Comparison of ENCODE assay signal across 25 mouse cellular contexts in genomic region chrX:160919022-160919637, GRCm38 (mm10). TPM values are rescaled to one million over a fixed set of nuclear protein-coding genes. Genes with fewer than 3 reads are reported as not detected.
DNase-seq lines count a peak whose midpoint lies in the region; ATAC-seq and TF ChIP-seq lines count a peak whose summit lies in the region.
"Had no signal": no experiment of that assay in that cellular context is flagged by ENCODE, and none has a peak within 500 bp of the region (broad histone marks: within the 10 kb centered on the region; RNA-seq: fewer than 3 reads in every experiment).

No protein-coding gene starts in this region.

- no peaks in the 10 kb centered on the region for H3K27me3 ChIP-seq in liver, embryonic 11.5 days (replicated peaks; ENCODE audit: control insufficient read depth, insufficient read depth, low read length)
- H3K27me3 ChIP-seq in liver, postnatal 0 days (ENCODE audit: insufficient read depth, low read length) = no peaks in the 10 kb centered on the region
- H3K27me3 ChIP-seq in MEL (ENCODE audit: control insufficient read depth in 1 of 2, insufficient read depth in 2 of 2, low read length in 2 of 2) = no peaks in the 10 kb centered on the region
- no peaks in the 10 kb centered on the region; the same call in 1 of the 2 replicates for H3K27me3 ChIP-seq in midbrain, embryonic 11.5 days (ENCODE audit: control insufficient read depth, insufficient read depth, low read length)
- H3K27me3 ChIP-seq: embryonic facial prominence, embryonic 15.5 days had no signal

- no peak for DNase-seq in liver, embryonic 11.5 days (ENCODE audit: low spot score)
- DNase-seq in liver, postnatal 0 days = no peak
- peak; percentile 72 for DNase-seq in MEL (ENCODE audit: low read depth, low spot score)
- DNase-seq in midbrain, embryonic 11.5 days (ENCODE audit: low spot score, missing footprints) = no peak
- no peak for DNase-seq in gastrocnemius, postnatal 25 days
- DNase-seq in adrenal gland, postnatal 4 days (ENCODE audit: low spot score in 2 of 2) = no peak
- DNase-seq: adrenal gland, adult 2 months; adrenal gland, postnatal 10 days; adrenal gland, postnatal 25 days; B cell, adult 2 months; cerebellum, adult 11-12 months; cerebellum, adult 2 months; cerebellum, adult 9-10 months; cerebellum, postnatal 10 days; cerebellum, postnatal 25 days; embryo, embryonic 11 days had no signal

- H3K9me3 ChIP-seq in liver, embryonic 11.5 days (ENCODE audit: control insufficient read depth, low read length) = no peaks in the 10 kb centered on the region
- no peaks in the 10 kb centered on the region for H3K9me3 ChIP-seq in liver, postnatal 0 days (ENCODE audit: low read length)
- no peaks in the 10 kb centered on the region for H3K9me3 ChIP-seq in MEL (replicated peaks; ENCODE audit: insufficient read depth, low read length)
- no peaks in the 10 kb centered on the region for H3K9me3 ChIP-seq in midbrain, embryonic 11.5 days (ENCODE audit: control insufficient read depth, low read length)
- H3K9me3 ChIP-seq: embryonic facial prominence, embryonic 13.5 days; embryonic facial prominence, embryonic 15.5 days; forebrain, embryonic 10.5 days; forebrain, embryonic 12.5 days had no signal

- TF ChIP-seq RAD21 in MEL (IDR thresholded peaks at IDR 0.05; ENCODE audit: low read depth, low read length) = no peak

- TF ChIP-seq CTCF in liver, postnatal 0 days (IDR thresholded peaks at IDR 0.05; ENCODE audit: low read depth) = no peak
- TF ChIP-seq CTCF in MEL (IDR thresholded peaks at IDR 0.05 in 2 of 3, conservative IDR thresholded peaks at IDR 0.05 in 1 of 3; ENCODE audit: control insufficient read depth in 1 of 3, insufficient read depth in 1 of 3, low read depth in 2 of 3, low read length in 3 of 3, poor library complexity in 1 of 3, severe bottlenecking in 1 of 3) = no peak

- WGBS in liver, embryonic 11.5 days = 67% methylated on average over 3 of the region's 3 CpGs
- WGBS in liver, postnatal 0 days (ENCODE audit: insufficient replicate concordance) = 71% methylated on average over 3 of the region's 3 CpGs
- 89% methylated on average over 3 of the region's 3 CpGs for WGBS in midbrain, embryonic 11.5 days

- H3K4me2 ChIP-seq in liver, embryonic 11.5 days = no peak overlapping the region
- H3K4me2 ChIP-seq in liver, postnatal 0 days (ENCODE audit: low read depth, low read length) = no peak overlapping the region
- H3K4me2 ChIP-seq in midbrain, embryonic 11.5 days = no peak overlapping the region
- H3K4me2 ChIP-seq: embryonic facial prominence, embryonic 13.5 days; embryonic facial prominence, embryonic 15.5 days; forebrain, embryonic 12.5 days had no signal

- no peak for TF ChIP-seq EP300 in liver, postnatal 0 days (IDR thresholded peaks at IDR 0.05; ENCODE audit: low read depth)
- peak; percentile 90 to 96 for TF ChIP-seq EP300 in MEL (IDR thresholded peaks at IDR 0.05; ENCODE audit: low read depth in 1 of 2, low read length in 2 of 2)

- no peaks in the 10 kb centered on the region for H3K4me1 ChIP-seq in liver, embryonic 11.5 days (replicated peaks; ENCODE audit: control insufficient read depth, insufficient read depth, low read length)
- H3K4me1 ChIP-seq in liver, postnatal 0 days (ENCODE audit: insufficient read depth) = no peaks in the 10 kb centered on the region
- H3K4me1 ChIP-seq in MEL (ENCODE audit: control insufficient read depth in 1 of 2, insufficient read depth in 2 of 2, low read length in 2 of 2) = peaks cover 0 to 11% of the 10 kb centered on the region in 2 experiments; a peak in 2 of 4 replicates
- H3K4me1 ChIP-seq in midbrain, embryonic 11.5 days (ENCODE audit: control insufficient read depth, insufficient read depth, low read length) = no peaks in the 10 kb centered on the region
- H3K4me1 ChIP-seq: embryonic facial prominence, embryonic 13.5 days; embryonic facial prominence, embryonic 15.5 days; forebrain, embryonic 10.5 days; forebrain, embryonic 12.5 days had no signal

- no peak overlapping the region for H3K4me3 ChIP-seq in liver, embryonic 11.5 days (ENCODE audit: low read depth, low read length)
- H3K4me3 ChIP-seq in liver, postnatal 0 days (ENCODE audit: low read depth, low read length) = no peak overlapping the region
- H3K4me3 ChIP-seq in MEL (ENCODE audit: control insufficient read depth in 1 of 2, insufficient read depth in 1 of 2, low read depth in 2 of 2, low read length in 2 of 2) = no peak overlapping the region
- H3K4me3 ChIP-seq in midbrain, embryonic 11.5 days (ENCODE audit: low read depth, low read length) = no peak overlapping the region
- H3K4me3 ChIP-seq: embryonic facial prominence, embryonic 13.5 days; embryonic facial prominence, embryonic 15.5 days; erythroblast, embryonic 14.5 days; forebrain, embryonic 10.5 days; forebrain, embryonic 12.5 days had no signal

- no peaks in the 10 kb centered on the region for H3K79me2 ChIP-seq in MEL (ENCODE audit: control insufficient read depth, insufficient read depth, low read length, poor library complexity)

- no peak overlapping the region for H3K9ac ChIP-seq in liver, embryonic 11.5 days (ENCODE audit: low read depth, low read length)
- no peak overlapping the region for H3K9ac ChIP-seq in liver, postnatal 0 days (replicated peaks)
- no peak overlapping the region for H3K9ac ChIP-seq in MEL (ENCODE audit: control insufficient read depth, low read depth, low read length, poor library complexity, severe bottlenecking)
- H3K9ac ChIP-seq in midbrain, embryonic 11.5 days (ENCODE audit: low read length) = no peak overlapping the region
- H3K9ac ChIP-seq: embryonic facial prominence, embryonic 13.5 days; embryonic facial prominence, embryonic 15.5 days; forebrain, embryonic 12.5 days had no signal

- no peak for TF ChIP-seq POLR2A in MEL (IDR thresholded peaks at IDR 0.05; ENCODE audit: control insufficient read depth in 1 of 2, insufficient read depth in 1 of 2, low read depth in 1 of 2, low read length in 2 of 2, poor library complexity in 1 of 2)

- no peak overlapping the region for H3K27ac ChIP-seq in liver, embryonic 11.5 days (ENCODE audit: low read depth, low read length)
- no peak overlapping the region for H3K27ac ChIP-seq in liver, postnatal 0 days (ENCODE audit: low read depth)
- H3K27ac ChIP-seq in MEL (ENCODE audit: control insufficient read depth, low read depth, low read length) = peak overlapping the region; percentile 43; the same call in 1 of the 2 replicates
- no peak overlapping the region for H3K27ac ChIP-seq in midbrain, embryonic 11.5 days (ENCODE audit: low read depth, low read length)
- H3K27ac ChIP-seq: embryonic facial prominence, embryonic 13.5 days; embryonic facial prominence, embryonic 15.5 days; forebrain, embryonic 10.5 days; forebrain, embryonic 12.5 days had no signal

- no peaks in the 10 kb centered on the region for H3K36me3 ChIP-seq in liver, embryonic 11.5 days (ENCODE audit: control insufficient read depth, insufficient read depth, low read length)
- H3K36me3 ChIP-seq in liver, postnatal 0 days (replicated peaks; ENCODE audit: insufficient read depth, low read length) = no peaks in the 10 kb centered on the region
- H3K36me3 ChIP-seq in MEL (ENCODE audit: control insufficient read depth in 1 of 2, insufficient read depth in 2 of 2, low read length in 2 of 2) = peaks cover 0 to 15% of the 10 kb centered on the region in 2 experiments; a peak in 2 of 4 replicates
- H3K36me3 ChIP-seq in midbrain, embryonic 11.5 days (ENCODE audit: control insufficient read depth, insufficient read depth, low read length) = no peaks in the 10 kb centered on the region
- H3K36me3 ChIP-seq: embryonic facial prominence, embryonic 13.5 days; embryonic facial prominence, embryonic 15.5 days; forebrain, embryonic 12.5 days had no signal

- peak; percentile 49; the same call in 1 of the 2 replicates for ATAC-seq in liver, embryonic 11.5 days (replicated peaks; ENCODE audit: low FRiP score)
- no peak for ATAC-seq in liver, postnatal 0 days
- ATAC-seq in common myeloid progenitor, adult 5-6 weeks (replicated peaks; ENCODE audit: low read depth, poor library complexity, severe bottlenecking) = peak; percentile 29; the same call in 1 of the 2 replicates
- ATAC-seq in megakaryocyte progenitor cell, adult 5-6 weeks (replicated peaks; ENCODE audit: poor library complexity) = peak; percentile 60
- no peak for ATAC-seq in midbrain, embryonic 11.5 days (ENCODE audit: low FRiP score)
- ATAC-seq: forebrain, embryonic 14.5 days; forebrain, embryonic 16.5 days had no signal

TF ChIP-seq in MEL, 35 proteins besides CTCF, POLR2A, EP300 and RAD21 (continues in another document):
- TF ChIP-seq SIN3A (IDR thresholded peaks at IDR 0.05; ENCODE audit: low read length) = peak; percentile 71; the same call in 1 of the 2 replicates
- TF ChIP-seq BHLHE40 (IDR thresholded peaks at IDR 0.05; ENCODE audit: borderline replicate concordance, low read depth, low read length) = 0 out of 2 replicates have a peak, but pooled peaks have one; percentile 29
- 0 out of 2 replicates have a peak, but pooled peaks have one; percentile 42 for TF ChIP-seq MAFK (IDR thresholded peaks at IDR 0.05; ENCODE audit: borderline replicate concordance, low read depth, low read length)
- TF ChIP-seq CHD2 (IDR thresholded peaks at IDR 0.05; ENCODE audit: low read length) = peak; percentile 27; the same call in 1 of the 2 replicates
- TF ChIP-seq GATA1 (IDR thresholded peaks at IDR 0.05; ENCODE audit: low read depth, low read length) = peak; percentile 95
- 0 out of 2 replicates have a peak, but pooled peaks have one; percentile 41 for TF ChIP-seq ZNF384 (IDR thresholded peaks at IDR 0.05; ENCODE audit: low read depth, low read length)
- no peak for TF ChIP-seq SMC3 (IDR thresholded peaks at IDR 0.05; ENCODE audit: low read depth, low read length)
- no peak; the same call in 1 of the 2 replicates for TF ChIP-seq MXI1 (IDR thresholded peaks at IDR 0.05; ENCODE audit: low read depth, low read length)
- peak; percentile 52; the same call in 1 of the 2 replicates for TF ChIP-seq MAX (IDR thresholded peaks at IDR 0.05; ENCODE audit: low read length)
- TF ChIP-seq MYC (IDR thresholded peaks at IDR 0.05; ENCODE audit: low read depth, low read length) = peak; percentile 67; the same call in 1 of the 2 replicates
- TF ChIP-seq TAL1 (IDR thresholded peaks at IDR 0.05; ENCODE audit: low read length) = peak; percentile 67

RNA-seq across cellular contexts. Expression of gene Gja6, which starts 12.3 kb away (rescaled TPM):
- polyA plus RNA-seq in liver, embryonic 11.5 days (2014; fragmentation: Nextera tagmentation; extraction: Ambion mirVana) = 2.6 and 3.3 TPM in 2 replicates
- 0.07 and 0.08 TPM in 2 replicates for polyA plus RNA-seq in liver, postnatal 0 days (2015; fragmentation: Nextera tagmentation; extraction: Ambion mirVana)
- 0.12 TPM in 1 of 2 replicates, not detected in the other for total RNA-seq in MEL (2012; rRNA removed)
- polyA plus RNA-seq in MEL (2012; ENCODE audit: insufficient read depth in 1 of 2, insufficient read length in 2 of 2, low read depth in 1 of 2, low replicate concordance in 2 of 2, missing spikeins in 1 of 2) = under 1 TPM in 1 of 2 experiments, not detected in 1; 0.10 TPM
- total RNA-seq in common myeloid progenitor, adult 5-6 weeks (2017) = not detected in 2 replicates
- 0.39 TPM in 1 of 2 replicates, not detected in the other for total RNA-seq in megakaryocyte progenitor cell, adult 5-6 weeks (2015)
- total RNA-seq in megakaryocyte progenitor cell, adult 5-6 weeks (2017) = 0.14 TPM in 1 of 2 replicates, not detected in the other
- 0.12 and 0.38 TPM in 2 replicates for polyA plus RNA-seq in midbrain, embryonic 11.5 days (2014; fragmentation: Nextera tagmentation; extraction: Ambion mirVana)
- not detected for total RNA-seq in gastrocnemius, postnatal 25 days (2021)
- under 1 TPM; 0.48 to 0.59 TPM for total RNA-seq in adrenal gland, postnatal 4 days (2021)
- polyA plus RNA-seq: adrenal gland, adult 2 months; erythroblast, embryonic 14.5 days had no signal

Comparison
In these comparisons a context has a peak if more than half of its experiments do, and no peak if none do; other contexts are left out.
1. ATAC-seq: peak in liver, embryonic 11.5 days (single experiment), common myeloid progenitor, adult 5-6 weeks (single experiment) and megakaryocyte progenitor cell, adult 5-6 weeks (single experiment); none in liver, postnatal 0 days (single experiment) and midbrain, embryonic 11.5 days (single experiment).